Mouse (Mus musculus) kidney, adult 2 months (tissue): ENCODE data around the gene Khnyn. TPM values are rescaled to one million over a fixed set of nuclear protein-coding genes. Genes with fewer than 3 reads are reported as not detected.

ENCODE experiments used
- DNase-seq: peaks from one replicate; pipeline ENCODE4 v3.0.0; 2021
- H3K27ac ChIP-seq: fragments of 200-500 bp; 2 replicates; pipeline ENCODE4 v1.5.1; 2012; ENCODE audit warnings: low read depth, low read length, control low read depth, inconsistent platforms; ENCODE audit not compliant: insufficient read depth
- H3K27me3 ChIP-seq: fragments of 200-500 bp; replicated peaks from 2 replicates; pipeline ENCODE4 v1.6.1; 2012; ENCODE audit warnings: mild to moderate bottlenecking, moderate library complexity, low read length, inconsistent platforms; ENCODE audit not compliant: control insufficient read depth, insufficient read depth
- H3K36me3 ChIP-seq: fragments of 200-500 bp; 2 replicates; pipeline ENCODE4 v1.6.1; 2012; ENCODE audit warnings: mild to moderate bottlenecking, moderate library complexity, low read length, inconsistent platforms; ENCODE audit not compliant: control insufficient read depth, insufficient read depth
- H3K4me1 ChIP-seq: fragments of 200-500 bp; 2 replicates; pipeline ENCODE4 v1.6.1; 2011; ENCODE audit warnings: low read length; ENCODE audit not compliant: control insufficient read depth, insufficient read depth
- H3K4me3 ChIP-seq: fragments of 200-500 bp; 2 replicates; pipeline ENCODE4 v1.5.1; 2011; ENCODE audit warnings: mild to moderate bottlenecking, low read depth, low read length, control low read depth; ENCODE audit not compliant: insufficient read depth
- CTCF ChIP-seq: fragments of 200-500 bp; conservative IDR thresholded peaks from 2 replicates; pipeline ENCODE4 v1.5.1; 2011; ENCODE audit warnings: low read depth, mild to moderate bottlenecking, control low read depth, low read length, moderate library complexity, mixed read lengths; ENCODE audit not compliant: insufficient read depth, insufficient read length
- POLR2A ChIP-seq: fragments of 200-500 bp; IDR thresholded peaks from one replicate; pipeline ENCODE4 v1.6.1; 2011; ENCODE audit warnings: low read depth, low read length, control low read depth
- WGBS: fragments of 180-500 bp; shearing (Covaris S2); methylation state at CpG from one replicate; pipeline ENCODE4 v1.1.7; 2018; 5-methylcytosine and 5-hydroxymethylcytosine counted together
- polyA plus RNA-seq: library from polyadenylated mRNA; depleted of rRNA; stranded (reverse); fragments of >200 nt; gene quantifications from 2 replicates; pipeline ENCODE4 v1.2.3, GENCODE M21; 2012

Gene Khnyn
- polyA plus RNA-seq, 1 experiment = 11.1 TPM

- H3K36me3 ChIP-seq = peaks cover 5% of the 10 kb centered on the region; the same call in 1 of the 2 replicates
- H3K27me3 ChIP-seq = no peaks in the 10 kb centered on the region
- TF ChIP-seq CTCF (no peak), POLR2A (no peak)
- no peak overlapping the region for H3K27ac ChIP-seq
- WGBS = 81% methylated on average over 12 of the region's 12 CpGs
- peaks cover 10% of the 10 kb centered on the region for H3K4me1 ChIP-seq
- no peak overlapping the region for H3K4me3 ChIP-seq
- DNase-seq = peak; percentile 63
These were observed 12.9 kb downstream of the Khnyn start for GRCm38 (mm10) chr14:55897671-55898070.

GRCm38 (mm10) chr14:55898947-55899346, 14.2 kb downstream of the Khnyn start:
- Histone ChIP-seq H3K27ac (no peak overlapping the region), H3K4me1 (peaks cover 10% of the 10 kb centered on the region), H3K36me3 (peaks cover 5% of the 10 kb centered on the region; the same call in 1 of the 2 replicates), H3K4me3 (no peak overlapping the region), H3K27me3 (no peaks in the 10 kb centered on the region)
- TF ChIP-seq CTCF (no peak), POLR2A (no peak)
- DNase-seq = no peak
- 93% methylated on average over 7 of the region's 7 CpGs for WGBS

- under 1% methylated on average over 39 of the region's 39 CpGs for WGBS
- Histone ChIP-seq H3K27ac (peak within 1 kb of the TSS; percentile 80), H3K4me1 (peaks cover 10% of the 10 kb centered on the region), H3K27me3 (no peaks in the 10 kb centered on the region), H3K4me3 (peak within 1 kb of the TSS; percentile 74), H3K36me3 (peaks cover 2% of the 10 kb centered on the region; the same call in 1 of the 2 replicates)
- peak; percentile 73 for TF ChIP-seq POLR2A
- no peak for TF ChIP-seq CTCF
- DNase-seq = peak; percentile 92
These were observed 15.1 kb downstream of the Khnyn start, which contains the start of gene Sdr39u1 for GRCm38 (mm10) chr14:55899701-55900413. TSS of gene Sdr39u1 (minus strand) at chr14:55900293.

- Histone ChIP-seq H3K36me3 (no peaks in the 10 kb centered on the region; the same call in 1 of the 2 replicates), H3K4me3 (peak overlapping the region; percentile 74), H3K27ac (peak overlapping the region; percentile 80), H3K4me1 (peaks cover 10% of the 10 kb centered on the region), H3K27me3 (no peaks in the 10 kb centered on the region)
- 4% methylated on average over 12 of the region's 12 CpGs for WGBS
- no peak for TF ChIP-seq POLR2A
- no peak for TF ChIP-seq CTCF
- DNase-seq = no peak
These were observed 15.6 kb downstream of the Khnyn start for GRCm38 (mm10) chr14:55900414-55900755.

- Histone ChIP-seq H3K4me3 (no peak overlapping the region), H3K27me3 (no peaks in the 10 kb centered on the region), H3K36me3 (no peaks in the 10 kb centered on the region), H3K4me1 (peaks cover 4% of the 10 kb centered on the region), H3K27ac (no peak overlapping the region)
- no peak for DNase-seq
- TF ChIP-seq CTCF (0 out of 2 replicates have a peak, but pooled peaks have one; percentile 17), POLR2A (no peak)
- 10% methylated on average over 1 of the region's 1 CpGs for WGBS
These were observed 20.8 kb downstream of the Khnyn start for GRCm38 (mm10) chr14:55905518-55905917.

GRCm38 (mm10) chr14:55913406-55913805, 28.7 kb downstream of the Khnyn start:
- Histone ChIP-seq H3K27me3 (no peaks in the 10 kb centered on the region), H3K4me1 (no peaks in the 10 kb centered on the region), H3K27ac (no peak overlapping the region), H3K36me3 (no peaks in the 10 kb centered on the region), H3K4me3 (no peak overlapping the region)
- WGBS = 44% methylated on average over 4 of the region's 4 CpGs
- TF ChIP-seq CTCF = no peak
- no peak for TF ChIP-seq POLR2A
- DNase-seq = no peak

GRCm38 (mm10) chr14:55918240-55919082, 33.7 kb downstream of the Khnyn start:
- H3K4me3 ChIP-seq = no peak overlapping the region
- WGBS = 41% methylated on average over 14 of the region's 14 CpGs
- H3K36me3 ChIP-seq = no peaks in the 10 kb centered on the region
- H3K27ac ChIP-seq = no peak overlapping the region
- DNase-seq = peak; percentile 86
- H3K27me3 ChIP-seq = no peaks in the 10 kb centered on the region
- no peak for TF ChIP-seq POLR2A
- TF ChIP-seq CTCF = peak; percentile 69
- H3K4me1 ChIP-seq = no peaks in the 10 kb centered on the region
